Mouse (Mus musculus) spleen, adult 2 months (tissue): ENCODE data around the gene Maml1.

ENCODE experiments used
- CTCF ChIP-seq: fragments of 200-500 bp; IDR thresholded peaks from 2 replicates; pipeline ENCODE4 v1.5.1; 2011; ENCODE audit warnings: mild to moderate bottlenecking, inconsistent platforms; ENCODE audit not compliant: insufficient read depth, insufficient read length, insufficient replicate concordance; ENCODE audit errors: extremely low read depth
- POLR2A ChIP-seq: fragments of 200-500 bp; IDR thresholded peaks from 2 replicates; pipeline ENCODE4 v1.6.1; 2011; ENCODE audit warnings: low read depth, low read length, inconsistent platforms

DNA sequence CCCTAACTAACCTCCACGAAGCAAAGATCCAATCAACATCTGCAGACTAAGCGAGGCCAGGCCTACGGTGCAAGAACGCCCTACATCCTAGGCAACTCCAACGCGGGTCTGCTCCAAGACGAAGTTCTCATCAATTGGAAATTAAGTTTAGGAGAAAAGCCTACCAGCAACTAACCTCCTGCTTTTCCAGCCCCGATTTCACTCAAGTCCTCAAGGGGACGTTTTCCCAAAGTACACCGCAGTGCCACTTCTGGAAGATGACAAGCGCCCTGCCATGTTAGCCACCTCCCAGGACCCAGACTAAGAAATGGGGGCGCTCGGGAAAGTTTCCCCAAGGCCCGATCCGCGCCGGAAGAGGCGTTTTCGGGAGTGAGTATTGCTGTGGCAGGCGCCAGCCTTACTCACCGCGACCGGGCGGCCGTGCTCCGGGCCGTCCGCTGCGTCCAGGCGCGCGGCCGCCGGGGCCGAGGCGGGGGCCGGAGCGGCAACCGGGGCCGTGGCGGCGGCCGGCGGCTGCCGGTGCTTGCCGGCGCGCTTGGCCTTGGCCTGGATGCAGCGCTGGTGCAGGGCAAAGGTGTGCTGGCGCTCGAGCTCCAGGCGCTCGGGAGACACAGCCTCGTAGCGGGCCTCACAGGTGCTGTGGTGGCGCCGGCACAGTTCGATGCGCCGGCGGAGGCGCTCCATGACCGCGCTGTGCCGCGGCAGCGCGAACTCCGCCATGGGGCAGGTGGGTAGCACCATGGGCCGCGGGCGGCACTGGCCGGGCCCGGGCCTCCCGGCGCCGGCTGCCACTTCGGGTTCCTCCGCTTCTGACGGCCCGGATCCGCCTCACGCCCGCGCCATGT lies 568 bp downstream of the Maml1 start:
- no peak for TF ChIP-seq POLR2A
- no peak for TF ChIP-seq CTCF
